Mouse (Mus musculus) thymus, adult 2 months (tissue): ENCODE measurements around the gene Cnih4. TPM values are rescaled to one million over a fixed set of nuclear protein-coding genes. Genes with fewer than 3 reads are reported as not detected.

Experiments
- DNase-seq: peaks from one replicate; pipeline ENCODE4 v3.0.0; 2021
- H3K27ac ChIP-seq: fragments of 200-500 bp; 2 replicates; pipeline ENCODE4 v1.5.1; 2012; ENCODE audit warnings: low read length, control low read depth; ENCODE audit not compliant: control insufficient read depth, insufficient read depth
- H3K27me3 ChIP-seq: fragments of 200-500 bp; 2 replicates; pipeline ENCODE4 v1.6.1; 2012; ENCODE audit warnings: mild to moderate bottlenecking, low read length, moderate library complexity, mixed read lengths; ENCODE audit not compliant: control insufficient read depth, insufficient read depth
- H3K36me3 ChIP-seq: fragments of 200-500 bp; 2 replicates; pipeline ENCODE4 v1.6.1; 2012; ENCODE audit warnings: mild to moderate bottlenecking, low read length, moderate library complexity; ENCODE audit not compliant: control insufficient read depth, insufficient read depth
- H3K4me1 ChIP-seq: fragments of 200-500 bp; replicated peaks from 2 replicates; pipeline ENCODE4 v1.6.1; 2012; ENCODE audit warnings: low read length; ENCODE audit not compliant: control insufficient read depth, insufficient read depth
- H3K4me3 ChIP-seq: fragments of 200-500 bp; 2 replicates; pipeline ENCODE4 v1.5.1; 2012; ENCODE audit warnings: mild to moderate bottlenecking, low read length, control low read depth, moderate library complexity; ENCODE audit not compliant: control insufficient read depth, insufficient read depth
- CTCF ChIP-seq: fragments of 200-500 bp; IDR thresholded peaks from 2 replicates; pipeline ENCODE4 v1.5.1; 2012; ENCODE audit warnings: mild to moderate bottlenecking, control low read depth, low read length, moderate library complexity, borderline replicate concordance; ENCODE audit not compliant: control insufficient read depth, poor library complexity, insufficient read depth; ENCODE audit errors: extremely low read depth
- POLR2A ChIP-seq: fragments of 200-500 bp; IDR thresholded peaks from 2 replicates; pipeline ENCODE4 v1.6.1; 2012; ENCODE audit warnings: mild to moderate bottlenecking, low read length, control low read depth, moderate library complexity; ENCODE audit not compliant: control insufficient read depth, poor library complexity, insufficient read depth; ENCODE audit errors: extremely low read depth
- WGBS: fragments of 180-500 bp; shearing (Covaris S2); methylation state at CpG from one replicate; pipeline ENCODE4 v1.1.7; 2018; 5-methylcytosine and 5-hydroxymethylcytosine counted together
- polyA plus RNA-seq: library from polyadenylated mRNA; depleted of rRNA; stranded (reverse); fragments of >200 nt; gene quantifications from 2 replicates; pipeline ENCODE4 v1.2.3, GENCODE M21; 2012

The Cnih4 gene
- polyA plus RNA-seq, 1 experiment, result 17.1 TPM

DNA sequence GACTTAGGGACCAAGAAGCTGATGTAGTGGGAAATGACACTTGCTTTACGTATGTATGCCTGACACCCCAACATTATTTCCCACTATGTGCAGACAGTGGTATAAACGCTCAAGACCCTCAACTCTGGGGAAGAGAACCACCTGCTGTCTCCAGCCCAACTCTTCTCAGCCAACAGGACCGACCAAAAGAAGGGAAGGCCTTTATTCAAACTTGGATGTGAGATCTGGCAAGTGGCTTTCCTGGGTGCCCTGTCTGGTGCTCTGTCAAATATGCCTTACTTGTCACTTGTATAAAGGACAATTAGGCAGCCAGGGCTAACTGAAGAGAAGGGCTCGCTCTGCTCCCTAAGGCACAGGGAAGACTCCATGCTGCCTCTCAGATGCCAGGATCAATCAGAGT, 55.0 kb downstream of the Cnih4 start:
- WGBS, result 97% methylated on average over 4 of the region's 4 CpGs
- Histone ChIP-seq H3K36me3 (peaks cover 82% of the 10 kb centered on the region), H3K27me3 (no peaks in the 10 kb centered on the region)

DNA sequence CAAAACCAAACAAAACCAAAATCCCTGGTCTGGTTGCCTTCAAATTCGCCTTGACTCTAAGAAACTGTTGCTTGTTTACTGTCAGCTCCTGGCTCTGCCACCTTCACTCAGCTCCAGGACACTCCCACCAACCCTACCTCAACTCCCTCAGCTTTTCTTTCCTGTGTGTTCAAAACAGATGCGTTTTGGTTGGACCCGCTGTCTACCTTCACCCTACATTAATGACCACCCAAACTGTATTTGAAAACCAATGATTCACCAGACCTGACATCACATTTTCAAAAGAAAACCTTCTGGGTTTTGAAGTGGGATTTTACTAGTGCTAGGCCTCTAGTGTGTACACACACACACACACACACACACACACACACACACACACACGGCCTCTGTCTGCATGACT, 65.7 kb downstream of the Cnih4 start:
- Histone ChIP-seq H3K27me3 (no peaks in the 10 kb centered on the region), H3K4me3 (peak overlapping the region; percentile 98), H3K27ac (no peak overlapping the region; the same call in 1 of the 2 replicates), H3K36me3 (peaks cover 17% of the 10 kb centered on the region), H3K4me1 (peaks cover 12% of the 10 kb centered on the region)
- 9% methylated on average over 4 of the region's 4 CpGs for WGBS
- TF ChIP-seq CTCF (no peak), POLR2A (no peak)
- DNase-seq, result no peak

More for the DNA sequence above, 55.0 kb downstream of the Cnih4 start:
- Histone ChIP-seq H3K27ac (no peak overlapping the region), H3K4me3 (no peak overlapping the region), H3K4me1 (no peaks in the 10 kb centered on the region)
- no peak for DNase-seq
- TF ChIP-seq CTCF, result no peak
- TF ChIP-seq POLR2A, result no peak

DNA sequence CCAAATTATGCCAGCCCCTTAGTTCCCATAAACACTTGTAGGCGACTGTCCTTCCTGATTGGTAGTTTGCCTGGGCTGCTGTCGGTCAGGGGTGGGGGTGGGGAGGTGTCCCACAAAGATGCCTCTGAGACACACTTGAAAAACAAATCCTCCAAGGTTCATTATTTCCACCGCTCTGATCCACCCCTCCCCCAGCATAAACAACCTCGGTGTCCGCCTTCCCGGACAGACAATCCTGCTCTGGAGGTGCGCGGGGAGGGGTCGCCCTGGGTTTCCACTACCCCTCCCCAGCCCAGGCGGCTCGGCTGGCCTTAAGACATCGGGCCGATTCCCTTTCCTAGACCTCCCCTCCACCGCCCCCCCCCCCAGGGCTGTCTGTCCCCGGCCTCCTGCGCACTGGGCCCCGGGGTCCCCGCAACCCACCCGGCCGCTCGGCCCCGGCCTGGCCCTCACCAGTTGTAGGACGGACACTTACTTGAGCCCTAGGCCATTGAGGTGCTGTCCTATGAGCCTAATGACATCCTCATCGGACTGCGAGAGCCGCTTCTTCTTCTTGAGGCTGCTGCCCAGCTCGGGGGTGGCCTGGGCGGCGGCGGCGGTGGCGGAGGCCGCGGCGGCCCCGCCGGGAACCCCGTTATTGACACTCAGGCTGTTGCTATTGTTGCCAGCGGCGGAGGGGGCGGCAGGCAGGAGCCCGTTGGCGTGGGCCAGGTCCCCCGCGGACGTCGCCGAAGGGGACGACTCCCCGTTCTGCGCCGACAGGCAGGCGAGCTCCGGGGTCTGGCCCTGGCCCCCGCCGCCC, 66.3 kb downstream of the Cnih4 start:
- Histone ChIP-seq H3K36me3 (peaks cover 10% of the 10 kb centered on the region), H3K4me1 (peaks cover 12% of the 10 kb centered on the region)

DNA sequence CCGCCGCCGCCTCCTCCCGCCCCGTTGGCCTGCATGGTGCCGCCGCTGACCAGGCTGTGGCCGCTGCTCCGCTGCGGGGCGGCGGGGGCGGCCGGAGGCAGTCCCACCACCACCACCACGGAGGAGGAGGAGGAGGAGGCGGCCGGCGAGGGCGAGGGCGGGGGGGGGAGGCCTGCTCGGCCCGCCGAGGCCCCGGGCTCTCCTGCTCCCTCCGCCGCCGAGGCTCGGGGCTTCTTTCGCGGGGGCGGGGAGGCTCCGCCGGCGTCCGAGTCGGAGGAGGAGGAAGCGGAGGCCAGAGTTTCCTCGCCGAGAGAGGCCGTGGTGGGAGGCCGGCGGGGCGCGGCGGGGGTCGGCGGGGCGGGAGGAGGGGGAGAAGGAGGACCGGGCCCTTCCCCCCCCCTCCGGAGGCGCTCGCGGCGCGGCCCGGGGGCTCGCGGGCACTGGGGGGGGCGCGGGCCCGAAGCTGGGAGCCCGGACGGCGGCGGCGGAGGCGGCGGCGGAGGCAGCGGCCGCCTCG, 67.0 kb downstream of the Cnih4 start:
- peak overlapping the region; percentile 98 for H3K4me3 ChIP-seq
- TF ChIP-seq CTCF, result no peak
- peaks cover 7% of the 10 kb centered on the region for H3K36me3 ChIP-seq
- no peak overlapping the region for H3K27ac ChIP-seq
- DNase-seq, result no peak
- 1% methylated on average over 35 of the region's 72 CpGs for WGBS
- H3K27me3 ChIP-seq, result no peaks in the 10 kb centered on the region
- peaks cover 12% of the 10 kb centered on the region for H3K4me1 ChIP-seq

More for the DNA sequence above, 66.3 kb downstream of the Cnih4 start:
- Histone ChIP-seq H3K4me3 (peak overlapping the region; percentile 98), H3K27me3 (no peaks in the 10 kb centered on the region), H3K27ac (peak overlapping the region; percentile 3)
- WGBS, result under 1% methylated on average over 54 of the region's 56 CpGs
- peak; percentile 33 for DNase-seq
- no peak for TF ChIP-seq CTCF

DNA sequence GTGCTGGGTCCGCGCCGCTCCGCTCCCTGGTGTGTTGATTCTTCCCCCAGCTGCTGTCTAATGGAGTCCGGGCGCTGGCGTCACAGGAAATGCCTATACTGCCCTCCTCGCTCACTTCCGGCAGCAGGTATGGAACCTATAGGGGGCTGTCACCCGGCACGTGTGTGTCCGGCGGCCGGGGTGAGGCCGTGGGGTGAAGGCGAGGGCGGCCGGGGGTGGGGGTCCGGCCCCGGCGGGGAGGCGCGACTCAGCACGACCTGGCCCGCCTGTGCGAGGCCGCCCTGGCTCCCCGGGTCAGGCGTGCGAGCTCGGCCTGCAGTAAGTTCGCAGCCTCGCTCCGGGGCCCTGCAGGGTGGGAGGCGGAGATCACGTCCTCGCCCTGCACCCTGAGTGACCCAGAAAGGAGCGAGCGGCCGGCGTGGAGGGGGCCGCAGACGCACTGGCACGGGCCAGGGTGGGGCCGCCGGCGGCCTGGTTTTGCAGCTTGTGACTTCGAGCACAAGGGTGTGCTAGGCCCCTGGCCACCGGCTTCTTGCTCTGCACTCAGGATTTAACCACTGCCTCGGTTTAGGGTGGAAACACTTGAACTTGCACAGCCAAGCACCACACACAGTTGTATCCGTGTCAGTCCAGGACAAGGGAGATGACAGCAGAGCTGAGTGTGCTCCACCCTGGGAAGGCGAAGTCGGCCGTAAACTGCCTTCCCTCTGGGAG, 67.6 kb downstream of the Cnih4 start, which contains the start of gene Wdr26:
Gene Wdr26, minus strand, starts transcription at position 82 of the 714 bp plus-strand sequence.
- Histone ChIP-seq H3K27me3 (no peaks in the 10 kb centered on the region), H3K36me3 (peaks cover under 1% of the 10 kb centered on the region; the same call in 1 of the 2 replicates), H3K4me3 (peak within 1 kb of the TSS; percentile 98), H3K27ac (peak within 1 kb of the TSS; percentile 84), H3K4me1 (peaks cover 12% of the 10 kb centered on the region)
- peak; percentile 85 for DNase-seq
- whole genome bisulfite sequencing, result under 1% methylated on average over 54 of the region's 54 CpGs
- peak; percentile 86 for TF ChIP-seq POLR2A
- TF ChIP-seq CTCF, result no peak

DNA sequence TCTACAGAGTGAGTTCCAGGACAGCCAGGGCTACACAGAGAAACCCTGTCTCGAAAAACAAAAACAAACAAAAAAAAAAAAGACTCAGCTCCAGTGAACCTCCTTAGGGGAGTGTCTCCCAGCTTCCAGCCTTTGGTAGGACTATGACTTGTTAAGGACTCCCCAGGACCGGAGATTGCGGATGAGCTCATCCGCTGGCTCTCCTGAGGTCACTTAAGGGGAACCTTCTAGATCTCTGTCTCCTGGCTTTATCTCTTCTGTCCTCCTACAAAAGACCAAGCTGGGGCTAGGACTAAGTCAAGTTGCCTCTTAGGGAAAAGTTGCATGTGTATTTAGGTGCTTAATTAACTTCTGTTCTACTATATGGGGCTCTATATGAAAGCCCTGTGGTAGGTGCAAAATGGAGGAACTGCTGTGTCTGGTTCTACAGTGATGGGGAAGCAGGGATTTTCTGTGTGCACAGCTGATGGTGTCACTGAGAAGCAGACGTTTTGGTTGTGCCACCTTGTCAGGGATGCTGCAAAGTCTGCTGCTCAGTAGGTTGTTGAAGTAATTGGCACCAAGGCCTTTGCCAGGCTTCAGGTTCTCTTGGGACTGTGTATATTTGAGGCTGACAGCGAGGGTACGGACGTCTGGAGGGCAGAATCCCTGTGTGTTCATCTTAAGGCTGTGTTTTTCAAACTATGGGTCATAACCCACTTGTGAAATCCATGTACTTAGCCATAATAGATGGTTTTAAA, 70.0 kb downstream of the Cnih4 start:
- H3K27me3 ChIP-seq, result no peaks in the 10 kb centered on the region
- WGBS, result 92% methylated on average over 8 of the region's 8 CpGs
- no peak overlapping the region for H3K27ac ChIP-seq
- H3K4me3 ChIP-seq, result no peak overlapping the region
- H3K4me1 ChIP-seq, result peaks cover 9% of the 10 kb centered on the region; the same call in 1 of the 2 replicates
- H3K36me3 ChIP-seq, result no peaks in the 10 kb centered on the region
- DNase-seq, result no peak
- TF ChIP-seq POLR2A (no peak), CTCF (no peak)
